In the genomic region with DNA sequence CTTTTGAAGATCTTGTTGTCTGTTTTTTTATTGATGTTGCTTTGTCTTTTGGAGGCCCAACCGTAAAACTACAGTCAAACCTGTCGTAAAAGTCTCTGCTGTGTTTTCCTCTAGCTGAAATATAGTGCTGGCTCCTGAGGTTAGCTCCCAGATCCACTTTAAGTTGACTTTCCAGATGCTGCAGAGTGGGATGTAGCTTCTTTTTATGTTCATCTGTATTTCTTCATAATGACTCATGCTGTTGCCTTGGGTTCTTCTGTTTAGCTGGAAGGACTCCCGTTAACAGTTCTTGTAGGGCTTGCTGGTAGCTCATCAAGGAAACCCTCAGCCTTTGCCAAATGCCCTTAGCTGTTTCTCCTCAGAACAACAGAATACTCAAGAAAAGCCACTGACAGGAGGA, we compare ENCODE assay signal across 17 mouse cellular contexts.
"Had no signal": no experiment of that assay in that cellular context is flagged by ENCODE, and none has a peak within 500 bp of the region (broad histone marks: within the 10 kb centered on the region; RNA-seq: fewer than 3 reads in every experiment).

No protein-coding gene starts in this region.

- ATAC-seq: hindbrain, embryonic 16.5 days; inflammation-experienced regulatory T-cells, adult 6 months; intestine, embryonic 15.5 days; intestine, postnatal 0 days; liver, embryonic 12.5 days had no signal

- DNase-seq: gastrocnemius, postnatal 14 days; gastrocnemius, postnatal 36 days; heart, adult 18-20 months; heart, postnatal 10 days; heart, postnatal 4 days; kidney, adult 18-20 months; kidney, adult 8-10 months; kidney, postnatal 10 days; kidney, postnatal 25 days; layer of hippocampus, adult 9-11 months; layer of hippocampus, postnatal 36 days; left cerebral cortex, postnatal 4 days had no signal
